Mouse (Mus musculus) kidney, adult 18-20 months (tissue): ENCODE measurements around the gene Igf2bp2.

ENCODE experiments used
- DNase-seq: peaks from one replicate; pipeline ENCODE4 v3.0.0; 2021

Igf2bp2 gene

DNA sequence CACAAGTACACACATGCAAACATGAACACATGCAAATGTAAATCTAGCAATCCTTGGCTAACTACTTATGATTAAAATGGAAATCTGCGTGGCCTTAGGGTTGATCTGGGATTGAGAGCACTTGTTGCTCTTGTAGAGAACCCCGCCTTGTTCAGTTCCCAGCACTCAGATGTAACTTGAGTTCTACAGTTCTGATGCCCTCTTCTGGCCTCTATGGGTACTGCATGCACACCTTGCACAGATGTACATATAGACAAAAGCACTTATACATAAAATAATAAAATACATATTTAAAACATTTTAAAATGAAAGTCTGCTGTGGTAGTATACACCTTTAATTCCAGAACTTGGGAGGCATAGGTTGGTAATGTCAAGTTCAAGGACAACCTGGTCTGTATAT lies 141.0 kb downstream of the Igf2bp2 start:
- no peak for DNase-seq

DNA sequence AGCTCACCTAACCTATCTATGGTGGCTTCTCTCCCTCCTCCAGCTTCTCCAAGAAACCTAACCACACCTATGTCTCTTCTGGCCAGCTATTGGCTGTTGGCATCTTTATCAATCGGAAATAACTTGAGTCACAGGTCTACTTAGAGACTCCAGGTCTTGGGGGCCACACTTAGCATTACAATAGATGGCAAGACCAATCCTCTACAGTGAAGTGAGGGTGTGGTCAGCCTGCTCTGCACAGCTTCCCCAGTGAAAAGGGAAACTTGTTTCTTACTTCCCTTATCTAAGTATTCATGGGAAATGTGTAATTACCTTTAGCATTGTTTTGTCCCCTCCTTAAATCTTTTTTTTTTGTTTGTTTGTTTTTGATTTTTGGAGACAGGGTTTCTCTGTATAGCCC lies 147.5 kb downstream of the Igf2bp2 start:
- no peak for DNase-seq

DNA sequence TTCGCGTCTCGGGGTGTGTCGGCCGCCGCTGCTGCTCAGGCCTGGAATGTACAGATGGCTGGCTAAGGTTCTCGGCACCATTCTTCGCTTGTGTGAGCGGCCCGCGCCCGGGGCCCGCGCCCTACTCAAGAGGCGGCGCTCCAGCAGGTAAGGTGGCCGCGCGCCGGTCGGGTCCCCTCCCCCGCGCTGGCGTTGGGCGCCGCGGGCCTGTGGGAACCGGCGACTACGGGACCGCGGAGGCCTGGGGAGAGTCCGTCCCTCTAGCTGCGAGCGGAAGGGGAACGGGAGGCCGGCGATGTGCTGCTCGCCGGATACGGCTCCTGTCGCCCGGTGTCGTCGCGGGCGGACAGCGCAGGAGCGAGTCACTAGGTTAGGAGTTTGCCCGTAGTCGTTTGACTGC lies 153.5 kb downstream of the Igf2bp2 start:
- DNase-seq, result no peak

DNA sequence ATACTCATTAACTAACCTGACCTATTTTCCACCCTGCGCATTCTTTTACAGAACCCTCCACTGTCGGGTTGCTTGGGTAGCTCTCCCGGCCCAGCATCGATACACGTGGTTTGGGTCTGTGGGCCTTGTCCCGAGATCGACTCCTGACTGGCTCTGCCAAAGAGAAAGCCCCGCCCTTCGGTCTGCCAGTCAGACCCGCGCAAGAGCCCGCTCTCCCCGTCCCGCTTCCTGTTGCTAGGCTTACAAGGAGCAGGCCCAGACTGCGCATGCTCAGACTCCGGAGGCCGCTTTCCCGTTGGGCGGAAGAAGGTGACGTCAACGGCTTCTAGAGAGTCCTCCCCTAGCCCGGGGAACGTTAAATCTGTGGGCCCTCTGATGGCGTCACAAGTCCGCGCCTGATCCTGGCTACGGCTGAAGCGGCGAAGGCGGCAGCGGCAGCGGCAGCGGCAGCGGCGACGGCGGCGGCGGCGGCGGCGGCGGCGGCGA lies 154.0 kb downstream of the Igf2bp2 start, which contains the start of gene Senp2:
TSS of gene Senp2 (plus strand) at position 386 of the 486 bp plus-strand sequence.
- peak; percentile 100 for DNase-seq
